Mouse (Mus musculus): Measurements from ENCODE around the gene Smim11.

- TF ChIP-seq CTCF (IDR thresholded peaks at IDR 0.05; ENCODE audit: control insufficient read depth, insufficient read depth, insufficient read length) (no peak), MAX (IDR thresholded peaks at IDR 0.05) (no peak), USF1 (IDR thresholded peaks at IDR 0.05; ENCODE audit: low read depth) (no peak), MYOG (IDR thresholded peaks at IDR 0.05; ENCODE audit: control insufficient read depth, extremely low read depth, insufficient read length) (no peak), CEBPB (IDR thresholded peaks at IDR 0.05; ENCODE audit: low read depth) (no peak), FOSL1 (IDR thresholded peaks at IDR 0.05; ENCODE audit: insufficient read depth, low read length, poor library complexity, severe bottlenecking) (no peak), MYOD1 (IDR thresholded peaks at IDR 0.05; ENCODE audit: control insufficient read depth, insufficient read length, low read depth) (no peak)
Observed at GRCm38 (mm10) chr16:92358734-92359133, 57.6 kb downstream of the Smim11 start.
